Mouse (Mus musculus): Measurements from ENCODE around the gene Pax6.

Pax6 gene

GRCm38 (mm10) chr2:105682634-105683351 is 14.1 kb downstream of the Pax6 start:
- no peak for DNase-seq (ENCODE audit: low read depth, low spot score)

GRCm38 (mm10) chr2:105683771-105684410 is 15.2 kb downstream of the Pax6 start:
- no peak for DNase-seq (ENCODE audit: low read depth, low spot score)

- DNase-seq (ENCODE audit: low read depth, low spot score), result no peak
Measured at GRCm38 (mm10) chr2:105684991-105685650, 16.4 kb downstream of the Pax6 start.

GRCm38 (mm10) chr2:105685651-105686050 is 17.0 kb downstream of the Pax6 start:
- no peak for DNase-seq (ENCODE audit: low read depth, low spot score)

DNA sequence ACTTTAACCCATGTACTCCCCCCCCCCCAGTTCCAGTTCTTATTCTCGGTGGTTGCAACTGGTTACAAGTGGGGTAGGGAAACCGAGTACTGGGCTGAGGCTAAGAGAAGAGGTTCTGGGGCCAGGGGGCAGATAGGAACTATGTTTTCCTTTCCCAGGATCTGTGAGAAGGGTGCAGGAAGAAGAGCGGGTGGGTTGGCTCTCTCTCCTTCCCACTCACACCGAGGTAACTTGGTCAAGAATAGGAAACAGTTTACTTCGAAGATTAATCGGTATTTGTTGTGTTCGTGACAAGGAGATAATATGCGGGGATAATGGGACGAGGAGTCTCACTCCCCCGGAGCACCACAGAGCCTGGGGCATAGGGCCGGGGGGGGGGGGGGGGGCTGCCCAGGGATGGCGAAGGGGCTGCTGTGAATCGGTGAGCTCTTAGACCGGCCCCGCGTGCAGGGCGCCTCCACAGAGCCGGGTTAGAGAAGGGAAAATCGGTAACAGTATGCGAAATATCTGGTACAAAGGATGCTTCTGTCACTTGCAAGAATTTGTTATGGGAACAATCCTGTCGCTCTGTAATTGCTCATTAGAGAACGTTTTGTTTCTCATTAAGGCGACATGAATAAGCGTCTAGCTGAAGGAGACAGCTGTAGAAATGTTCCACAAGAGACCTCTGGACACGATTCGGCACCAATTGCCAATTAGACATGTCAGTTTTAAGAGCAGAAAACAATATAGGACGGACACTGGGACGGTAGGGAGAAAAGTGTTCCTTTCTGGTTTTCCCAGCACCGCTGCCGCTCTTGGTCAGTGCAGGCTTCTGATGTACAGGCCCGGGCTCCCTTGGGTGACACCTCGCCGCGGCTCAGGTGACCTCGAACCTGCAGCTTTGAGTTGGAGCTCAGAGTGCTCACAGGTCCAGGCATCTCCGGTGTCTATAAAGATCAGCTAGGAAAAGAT is 17.9 kb downstream of the Pax6 start:
- DNase-seq (ENCODE audit: low read depth, low spot score), result no peak

GRCm38 (mm10) chr2:105687317-105687991 is 18.8 kb downstream of the Pax6 start:
- no peak for DNase-seq (ENCODE audit: low read depth, low spot score)

DNA sequence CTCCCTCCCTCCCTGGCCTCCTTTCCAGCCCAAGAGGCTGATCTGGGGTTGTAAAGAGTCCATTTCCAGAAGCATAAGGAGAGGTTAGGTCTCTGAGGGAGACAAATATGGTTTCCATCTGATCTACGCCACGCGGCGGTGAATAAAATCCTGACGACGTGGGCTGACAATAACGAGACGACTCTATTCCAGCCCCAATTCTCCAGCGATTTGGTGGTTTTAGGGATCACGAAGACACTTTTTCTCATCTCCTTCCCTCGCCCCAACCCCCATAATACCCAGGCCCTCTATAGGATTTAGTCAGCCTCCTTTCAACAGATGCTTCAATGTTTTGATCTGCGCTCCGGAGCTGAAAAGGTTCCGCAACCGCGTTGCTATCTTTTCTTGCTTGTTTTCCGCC is 19.3 kb downstream of the Pax6 start:
- DNase-seq (ENCODE audit: low read depth, low spot score), result no peak

DNA sequence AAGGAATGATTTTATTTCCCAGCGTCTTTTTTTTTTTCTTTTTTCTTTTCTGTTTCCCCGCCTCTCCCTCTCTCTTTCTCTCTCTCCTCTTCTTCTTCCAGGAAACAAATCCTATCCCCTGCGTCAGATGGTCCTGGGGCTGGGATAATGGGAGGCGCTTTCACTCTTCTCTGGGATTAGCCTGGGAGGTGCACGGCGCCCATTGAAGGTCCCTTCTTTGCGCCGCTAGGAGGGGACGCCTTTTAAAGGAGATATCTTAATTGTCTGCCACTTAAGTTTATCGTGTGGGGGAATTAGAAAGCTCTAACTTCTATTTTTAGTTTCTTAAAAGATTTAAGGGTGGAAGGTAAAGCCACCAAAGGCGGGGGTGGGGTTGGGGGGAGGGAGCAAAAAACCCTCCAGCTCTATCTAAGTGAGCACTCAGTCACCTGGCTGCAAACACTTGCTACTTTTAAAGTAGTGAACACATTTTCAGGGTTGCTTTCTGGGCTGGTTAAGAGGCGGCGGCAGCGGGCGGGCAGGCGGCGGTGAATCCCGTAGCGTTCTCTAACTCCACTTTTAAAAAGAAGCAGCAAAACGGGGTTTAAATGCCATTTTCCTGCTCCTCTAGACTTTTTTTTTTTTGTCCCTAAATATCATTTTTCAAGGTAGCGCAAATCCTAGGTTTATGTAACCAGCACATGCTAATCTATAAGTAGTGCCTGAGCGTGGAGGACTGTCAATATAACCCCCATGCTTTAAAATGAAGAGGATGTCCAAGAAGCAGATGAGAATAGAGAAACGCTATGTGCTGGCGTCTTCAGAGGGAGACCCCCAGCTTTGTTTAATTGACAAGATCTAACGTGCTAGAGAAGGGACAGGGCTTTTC is 20.0 kb downstream of the Pax6 start:
- no peak for DNase-seq (ENCODE audit: low read depth, low spot score)

DNA sequence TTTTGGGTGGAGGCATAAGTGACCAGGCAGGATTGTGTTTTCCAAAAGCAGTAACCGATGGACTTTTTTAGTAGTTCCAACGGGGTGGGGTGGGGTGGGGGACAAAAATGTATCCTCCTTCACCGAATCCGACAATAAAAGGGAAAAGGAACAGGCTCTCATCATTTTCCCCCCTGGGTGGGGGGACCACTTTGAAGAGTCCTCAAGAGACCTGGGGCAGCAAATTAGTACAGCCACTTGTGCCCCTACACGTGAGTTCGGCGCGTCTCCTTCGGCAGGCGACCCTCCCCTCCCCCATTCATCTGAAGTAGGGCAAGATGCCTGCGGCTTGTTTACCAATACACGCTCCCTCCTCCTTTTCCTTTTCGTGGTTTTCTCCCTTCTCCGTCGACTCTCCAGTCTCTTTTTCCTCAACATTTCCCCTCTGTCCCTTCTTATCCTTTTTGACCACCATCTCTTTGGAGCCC is 20.6 kb downstream of the Pax6 start:
- no peak for DNase-seq (ENCODE audit: low read depth, low spot score)

GRCm38 (mm10) chr2:105689771-105690639 is 21.3 kb downstream of the Pax6 start:
- no peak for DNase-seq (ENCODE audit: low read depth, low spot score)

DNA sequence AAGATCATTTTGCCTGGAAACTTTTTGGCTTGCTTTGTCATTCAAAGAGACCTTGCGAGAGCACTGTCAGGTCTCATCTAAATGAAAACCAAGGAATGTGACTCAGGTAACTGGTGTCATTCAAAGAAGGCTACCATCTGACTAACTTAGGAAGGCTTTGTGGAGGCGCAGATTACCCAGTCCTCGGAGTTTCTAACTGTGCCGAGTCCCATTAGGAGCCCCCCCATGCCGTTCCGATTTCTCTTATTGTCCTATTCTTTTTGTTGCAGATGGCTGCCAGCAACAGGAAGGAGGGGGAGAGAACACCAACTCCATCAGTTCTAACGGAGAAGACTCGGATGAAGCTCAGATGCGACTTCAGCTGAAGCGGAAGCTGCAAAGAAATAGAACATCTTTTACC is 22.6 kb downstream of the Pax6 start:
- no peak for DNase-seq (ENCODE audit: low read depth, low spot score)

GRCm38 (mm10) chr2:105697741-105698140 is 29.0 kb downstream of the Pax6 start:
- DNase-seq (ENCODE audit: low read depth, low spot score), result no peak

- DNase-seq (ENCODE audit: low read depth, low spot score), result no peak
Measured at GRCm38 (mm10) chr2:105698631-105699030, 29.9 kb downstream of the Pax6 start.

DNA sequence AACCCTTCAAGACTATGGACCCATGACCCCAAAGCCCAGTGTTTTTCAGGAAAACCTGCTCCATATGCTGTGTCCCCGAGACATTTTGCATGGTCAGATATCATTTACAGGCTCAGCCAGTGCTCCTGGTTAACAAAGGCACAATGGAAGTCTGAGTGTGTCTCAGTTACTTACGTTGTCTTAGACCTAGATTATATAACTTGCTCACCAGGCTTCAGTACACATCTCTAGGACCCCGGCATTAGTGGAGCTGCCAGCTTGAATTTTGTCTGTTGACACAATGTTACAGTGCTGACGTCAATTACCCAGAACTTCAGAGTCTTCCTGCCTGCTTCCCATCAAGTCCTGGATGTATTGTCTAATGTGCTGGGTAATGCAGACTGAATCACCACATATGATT is 33.1 kb downstream of the Pax6 start:
- DNase-seq (ENCODE audit: low read depth, low spot score), result no peak

DNA sequence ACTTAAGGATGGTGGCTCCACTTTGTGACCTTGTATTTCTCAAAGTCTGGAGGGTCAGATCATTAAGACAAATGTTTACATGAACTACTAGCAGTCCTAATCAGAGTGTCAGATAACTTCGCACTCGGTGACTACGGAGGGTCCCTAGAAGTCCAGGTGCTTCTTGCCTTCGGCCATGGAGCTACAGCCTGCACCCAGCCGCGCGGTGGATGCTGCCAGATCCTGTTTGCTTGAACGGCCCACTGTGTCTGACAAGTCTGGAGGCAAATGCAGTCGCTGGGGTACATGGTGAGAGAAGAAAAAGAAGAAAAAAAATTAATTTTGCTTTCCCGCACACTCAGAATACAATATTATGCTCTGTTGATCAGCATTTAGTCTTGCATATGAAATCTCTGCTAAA is 33.9 kb downstream of the Pax6 start:
- DNase-seq (ENCODE audit: low read depth, low spot score), result no peak

- DNase-seq (ENCODE audit: low read depth, low spot score), result no peak
Measured at GRCm38 (mm10) chr2:105705320-105705719, 36.6 kb downstream of the Pax6 start.

GRCm38 (mm10) chr2:105709126-105709525 is 40.4 kb downstream of the Pax6 start:
- no peak for DNase-seq (ENCODE audit: low read depth, low spot score)

DNA sequence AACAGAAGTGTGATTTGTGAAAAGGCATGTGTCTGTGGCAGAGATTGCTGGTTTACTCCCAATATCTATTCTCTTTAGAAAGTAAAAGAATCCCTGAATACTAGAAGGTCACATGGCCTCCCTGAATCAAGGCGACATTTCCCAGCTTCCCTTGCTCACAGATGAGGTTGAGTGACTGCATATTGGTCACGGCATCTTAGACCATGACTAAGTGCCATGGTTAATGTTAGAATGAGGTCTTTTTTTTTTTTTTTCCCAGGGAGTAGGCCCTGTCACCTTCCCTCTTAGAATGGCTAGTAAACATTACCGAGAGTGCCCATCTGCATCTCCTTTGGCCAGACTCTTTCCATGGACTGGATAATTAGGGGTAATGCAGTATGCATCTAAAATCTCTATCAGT is 41.8 kb downstream of the Pax6 start:
- no peak for DNase-seq (ENCODE audit: low read depth, low spot score)

Data from brain, embryonic 18.5 days (tissue).